Mouse (Mus musculus) liver, embryonic 16.5 days (tissue): ENCODE data around the gene Smarcal1. TPM values are rescaled to one million over a fixed set of nuclear protein-coding genes. Genes with fewer than 3 reads are reported as not detected.
A peak's percentile ranks its signal among the peaks of the same experiment; 100 is the strongest.

ENCODE experiments used
- ATAC-seq: fragments of 200-750 bp; cut with Nextera tagmentation; 2 replicates; pipeline ENCODE4 v1.8.0; 2017; ENCODE audit warnings: low read depth, mild to moderate bottlenecking, moderate number of reproducible peaks, moderate library complexity
- H3K27ac ChIP-seq: fragments of 300-500 bp; sonication (generic); 2 replicates; pipeline ENCODE4 v1.5.1; 2014; ENCODE audit warnings: mild to moderate bottlenecking, low read length
- H3K27me3 ChIP-seq: fragments of 300-500 bp; sonication (generic); 2 replicates; pipeline ENCODE4 v1.6.1; 2014; ENCODE audit warnings: low read depth, low read length, mixed read lengths; ENCODE audit not compliant: control insufficient read depth, insufficient read depth
- H3K36me3 ChIP-seq: fragments of 300-500 bp; sonication (generic); 2 replicates; pipeline ENCODE4 v1.6.1; 2014; ENCODE audit warnings: mild to moderate bottlenecking; ENCODE audit not compliant: control insufficient read depth, insufficient read depth
- H3K4me1 ChIP-seq: fragments of 300-500 bp; sonication (generic); 2 replicates; pipeline ENCODE4 v1.6.1; 2014; ENCODE audit warnings: low read depth, low read length, mixed read lengths; ENCODE audit not compliant: control insufficient read depth
- H3K4me2 ChIP-seq: fragments of 300-500 bp; sonication (generic); 2 replicates; pipeline ENCODE4 v1.6.1; 2014; ENCODE audit warnings: low read depth, low read length, mixed read lengths
- H3K4me3 ChIP-seq: fragments of 300-500 bp; sonication (generic); 2 replicates; pipeline ENCODE4 v1.5.1; 2014; ENCODE audit warnings: low read depth, mild to moderate bottlenecking, low read length
- H3K9ac ChIP-seq: fragments of 300-500 bp; sonication (generic); 2 replicates; pipeline ENCODE4 v1.6.1; 2014; ENCODE audit warnings: low read depth, low read length
- H3K9me3 ChIP-seq: fragments of 300-500 bp; sonication (generic); replicated peaks from 2 replicates; pipeline ENCODE4 v1.6.1; 2016; ENCODE audit warnings: low read length; ENCODE audit not compliant: control insufficient read depth
- WGBS: fragments of 180-500 bp; shearing (Covaris S2); extraction: QIAGEN DNeasy Blood & Tissue Kit; methylation state at CpG from one replicate; pipeline ENCODE4 v1.1.7; 2014; ENCODE audit not compliant: insufficient replicate concordance; 5-methylcytosine and 5-hydroxymethylcytosine counted together
- polyA plus RNA-seq: library from polyadenylated mRNA; unstranded; fragments of >200 nt; fragmentation: Nextera tagmentation; extraction: Ambion mirVana; gene quantifications from 2 replicates; pipeline ENCODE4 v1.2.1, GENCODE M21; 2015

The Smarcal1 gene
- polyA plus RNA-seq, 1 experiment from 2014 or later: 7.4 TPM

GRCm38 (mm10) chr1:72599146-72600101 lies 16.4 kb downstream of the Smarcal1 start:
- no peak overlapping the region for H3K9ac ChIP-seq
- H3K27ac ChIP-seq: no peak overlapping the region
- H3K36me3 ChIP-seq: peaks cover 6% of the 10 kb centered on the region
- ATAC-seq: peak; percentile 70
- no peaks in the 10 kb centered on the region; the same call in 1 of the 2 replicates for H3K4me1 ChIP-seq
- H3K27me3 ChIP-seq: no peaks in the 10 kb centered on the region
- no peak overlapping the region for H3K4me3 ChIP-seq
- H3K9me3 ChIP-seq: no peaks in the 10 kb centered on the region
- 66% methylated on average over 21 of the region's 21 CpGs for WGBS
- H3K4me2 ChIP-seq: no peak overlapping the region; the same call in 1 of the 2 replicates

DNA sequence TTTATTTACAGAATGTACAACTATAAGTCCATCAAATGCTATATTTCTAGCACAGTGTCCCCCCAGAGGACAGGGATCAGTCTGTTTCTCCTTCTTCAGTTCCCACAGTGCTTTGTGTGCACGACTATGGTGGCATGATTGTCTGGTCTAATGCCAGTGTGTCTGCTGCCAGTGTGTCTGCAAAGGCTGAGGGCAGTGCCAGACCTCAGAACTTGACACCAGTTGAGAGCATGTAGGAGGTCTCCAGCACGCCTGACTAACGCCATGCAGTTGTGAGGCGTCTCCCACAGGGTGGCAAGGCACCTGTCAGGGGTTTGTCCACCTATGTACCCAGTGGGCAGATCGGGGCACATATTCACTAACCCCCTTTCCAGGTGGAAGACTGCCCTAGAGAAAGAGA lies 17.7 kb downstream of the Smarcal1 start:
- Histone ChIP-seq H3K36me3 (peaks cover 6% of the 10 kb centered on the region), H3K9ac (no peak overlapping the region), H3K4me3 (no peak overlapping the region), H3K4me1 (no peaks in the 10 kb centered on the region; the same call in 1 of the 2 replicates), H3K9me3 (no peaks in the 10 kb centered on the region), H3K27ac (no peak overlapping the region), H3K27me3 (no peaks in the 10 kb centered on the region), H3K4me2 (no peak overlapping the region)
- 80% methylated on average over 5 of the region's 5 CpGs for WGBS
- ATAC-seq: no peak

DNA sequence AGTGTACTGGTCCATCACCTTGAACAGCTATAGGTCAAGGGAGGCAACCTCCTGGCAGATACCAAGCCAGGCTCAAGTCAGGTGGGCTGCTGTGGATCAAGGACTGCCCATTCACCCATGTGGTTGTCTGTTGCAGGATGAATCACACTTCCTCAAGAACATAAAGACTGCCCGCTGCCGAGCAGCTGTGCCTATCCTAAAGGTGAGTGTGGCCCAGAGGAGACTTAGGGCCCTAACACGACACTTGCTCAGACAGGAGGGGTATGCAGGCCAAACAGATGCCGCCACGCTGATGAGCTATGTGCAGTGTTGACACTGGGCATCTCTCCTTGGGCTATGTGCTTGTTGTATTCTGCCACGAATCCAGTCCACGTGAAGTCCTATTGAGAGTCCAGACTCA lies 18.2 kb downstream of the Smarcal1 start:
- no peak for ATAC-seq
- no peak overlapping the region for H3K27ac ChIP-seq
- H3K9ac ChIP-seq: no peak overlapping the region
- no peaks in the 10 kb centered on the region for H3K27me3 ChIP-seq
- no peaks in the 10 kb centered on the region; the same call in 1 of the 2 replicates for H3K4me1 ChIP-seq
- no peak overlapping the region for H3K4me3 ChIP-seq
- H3K4me2 ChIP-seq: no peak overlapping the region
- no peaks in the 10 kb centered on the region for H3K9me3 ChIP-seq
- H3K36me3 ChIP-seq: peaks cover 4% of the 10 kb centered on the region
- WGBS: 85% methylated on average over 7 of the region's 7 CpGs

DNA sequence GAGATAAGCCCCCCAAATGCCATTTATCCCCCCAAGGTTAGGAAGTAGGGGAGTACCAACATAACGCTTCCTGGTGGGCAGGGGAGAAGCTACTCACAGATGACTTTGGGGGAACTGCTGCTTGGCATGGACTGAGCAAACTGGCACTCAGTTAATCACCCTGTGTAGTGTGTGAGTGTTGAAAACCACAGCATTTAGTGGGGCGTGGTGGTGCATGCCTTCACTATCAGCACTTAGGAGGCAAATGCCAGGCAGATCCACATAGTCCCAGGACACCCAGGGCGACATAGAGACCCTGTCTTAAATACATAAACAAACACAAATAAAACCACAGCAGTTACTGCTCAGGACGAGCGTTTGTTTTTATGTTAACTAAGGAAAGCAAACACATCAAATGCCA lies 19.1 kb downstream of the Smarcal1 start:
- H3K36me3 ChIP-seq: peaks cover 2% of the 10 kb centered on the region; the same call in 1 of the 2 replicates

DNA sequence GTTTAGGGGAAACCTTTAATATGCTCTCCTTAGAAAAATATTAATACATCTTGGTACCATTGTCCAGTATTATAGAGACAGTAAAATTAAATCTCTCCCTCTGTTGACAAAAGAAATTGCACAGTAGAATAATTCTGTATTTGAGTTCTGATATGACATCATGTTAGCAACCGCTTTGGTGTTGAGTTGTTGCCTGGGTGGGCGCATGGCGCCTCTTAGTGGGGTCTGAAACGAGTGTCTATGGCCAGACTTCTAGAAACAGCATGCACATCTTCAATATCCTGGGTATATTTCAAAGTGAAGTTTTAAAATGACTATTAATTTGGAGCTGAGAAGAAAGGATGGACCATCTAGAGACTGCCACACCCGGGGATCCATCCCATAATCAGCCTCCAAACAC lies 19.8 kb downstream of the Smarcal1 start:
- WGBS: 78% methylated on average over 5 of the region's 5 CpGs
- H3K27ac ChIP-seq: no peak overlapping the region
- no peak for ATAC-seq
- no peaks in the 10 kb centered on the region for H3K9me3 ChIP-seq
- H3K27me3 ChIP-seq: no peaks in the 10 kb centered on the region
- H3K4me2 ChIP-seq: no peak overlapping the region
- no peaks in the 10 kb centered on the region; the same call in 1 of the 2 replicates for H3K36me3 ChIP-seq
- no peak overlapping the region for H3K4me3 ChIP-seq
- no peaks in the 10 kb centered on the region; the same call in 1 of the 2 replicates for H3K4me1 ChIP-seq
- H3K9ac ChIP-seq: no peak overlapping the region

More for the DNA sequence above, 19.1 kb downstream of the Smarcal1 start:
- no peak overlapping the region for H3K4me3 ChIP-seq
- no peak overlapping the region for H3K27ac ChIP-seq
- H3K4me1 ChIP-seq: no peaks in the 10 kb centered on the region; the same call in 1 of the 2 replicates
- no peak for ATAC-seq
- H3K27me3 ChIP-seq: no peaks in the 10 kb centered on the region
- no peak overlapping the region for H3K4me2 ChIP-seq
- 69% methylated on average over 5 of the region's 5 CpGs for WGBS
- no peaks in the 10 kb centered on the region for H3K9me3 ChIP-seq
- H3K9ac ChIP-seq: no peak overlapping the region

DNA sequence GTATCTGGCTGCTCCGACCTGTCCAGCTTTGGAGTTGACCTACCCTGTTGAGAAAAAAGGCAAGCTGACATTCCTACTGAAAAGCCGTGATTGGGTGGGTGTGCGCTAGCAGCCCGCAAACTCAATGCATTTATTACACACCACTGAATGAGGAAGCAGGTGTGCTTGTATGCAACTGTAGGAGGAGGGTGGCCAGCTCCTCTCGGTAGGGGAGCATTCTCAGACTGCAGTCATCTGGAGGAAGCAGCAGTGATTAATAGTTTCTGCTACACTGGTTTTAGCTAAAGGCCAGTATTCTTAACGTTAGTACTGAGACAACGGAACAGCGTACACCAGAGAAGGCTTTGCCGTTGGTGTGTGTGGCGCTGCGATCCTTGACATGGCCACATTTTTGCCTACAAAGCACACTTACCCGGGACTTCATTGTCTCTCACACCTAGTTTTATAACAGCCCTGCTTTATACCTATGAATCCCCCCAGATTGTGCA lies 23.2 kb downstream of the Smarcal1 start:
- no peak for ATAC-seq
- H3K4me1 ChIP-seq: no peaks in the 10 kb centered on the region
- no peak overlapping the region for H3K9ac ChIP-seq
- no peak overlapping the region for H3K4me2 ChIP-seq
- no peaks in the 10 kb centered on the region for H3K27me3 ChIP-seq
- H3K9me3 ChIP-seq: no peaks in the 10 kb centered on the region
- no peaks in the 10 kb centered on the region; the same call in 1 of the 2 replicates for H3K36me3 ChIP-seq
- WGBS: 78% methylated on average over 12 of the region's 12 CpGs
- H3K4me3 ChIP-seq: no peak overlapping the region
- H3K27ac ChIP-seq: no peak overlapping the region

- Histone ChIP-seq H3K27me3 (no peaks in the 10 kb centered on the region), H3K4me3 (no peak overlapping the region), H3K27ac (no peak overlapping the region), H3K4me2 (no peak overlapping the region), H3K9me3 (no peaks in the 10 kb centered on the region), H3K4me1 (no peaks in the 10 kb centered on the region), H3K36me3 (0 out of 2 replicates have a peak, but pooled peaks cover 3% of the 10 kb centered on the region), H3K9ac (no peak overlapping the region)
- 72% methylated on average over 10 of the region's 10 CpGs for WGBS
- ATAC-seq: no peak
Observed at GRCm38 (mm10) chr1:72609129-72609528, 26.1 kb downstream of the Smarcal1 start.

GRCm38 (mm10) chr1:72609887-72610877 lies 27.1 kb downstream of the Smarcal1 start:
- 84% methylated on average over 23 of the region's 23 CpGs for WGBS
- no peak overlapping the region for H3K9ac ChIP-seq
- H3K36me3 ChIP-seq: 0 out of 2 replicates have a peak, but pooled peaks cover 3% of the 10 kb centered on the region

More at GRCm38 (mm10) chr1:72609887-72610877, 27.1 kb downstream of the Smarcal1 start:
- no peaks in the 10 kb centered on the region for H3K4me1 ChIP-seq
- H3K4me2 ChIP-seq: no peak overlapping the region
- no peaks in the 10 kb centered on the region for H3K9me3 ChIP-seq
- ATAC-seq: no peak
- no peak overlapping the region for H3K27ac ChIP-seq
- no peak overlapping the region for H3K4me3 ChIP-seq
- no peaks in the 10 kb centered on the region for H3K27me3 ChIP-seq
